Mouse (Mus musculus) gastrocnemius, adult 18-20 months (tissue): ENCODE measurements at regions not wholly inside any gene's neighbourhood (a gene's known extent, or its start where the extent isn't known, plus 50 kb on each side); places are given as distances from the start of the nearest gene placed in this dataset.

Source experiments
- DNase-seq: peaks from one replicate; pipeline ENCODE4 v3.0.0; 2021; ENCODE audit warnings: low spot score

- DNase-seq = no peak
Observed at GRCm38 (mm10) chr5:75466941-75467340, 107.8 kb upstream of the Kit start.

GRCm38 (mm10) chr5:75467916-75468315 lies 106.8 kb upstream of the Kit start:
- DNase-seq = no peak

GRCm38 (mm10) chr5:75471010-75471409 lies 103.7 kb upstream of the Kit start:
- no peak for DNase-seq

GRCm38 (mm10) chr5:75472484-75472883 lies 102.2 kb upstream of the Kit start:
- no peak for DNase-seq

- DNase-seq = no peak
Observed at GRCm38 (mm10) chr5:75475414-75475813, 99.3 kb upstream of the Kit start.

- no peak for DNase-seq
Observed at GRCm38 (mm10) chr5:75478499-75478898, 96.2 kb upstream of the Kit start.

- DNase-seq = no peak
Observed at GRCm38 (mm10) chr5:75479149-75479548, 95.6 kb upstream of the Kit start.

- no peak for DNase-seq
Observed at GRCm38 (mm10) chr5:75481595-75481994, 93.1 kb upstream of the Kit start.

- DNase-seq = no peak
Observed at GRCm38 (mm10) chr5:75484330-75484729, 90.4 kb upstream of the Kit start.

- no peak for DNase-seq
Observed at GRCm38 (mm10) chr5:75490806-75491205, 83.9 kb upstream of the Kit start.

- no peak for DNase-seq
Observed at GRCm38 (mm10) chr5:75494143-75494542, 80.6 kb upstream of the Kit start.

- DNase-seq = no peak
Observed at GRCm38 (mm10) chr5:75499053-75499452, 75.7 kb upstream of the Kit start.

- DNase-seq = no peak
Observed at GRCm38 (mm10) chr5:75499695-75500094, 75.0 kb upstream of the Kit start.

GRCm38 (mm10) chr5:75500654-75501416 lies 73.9 kb upstream of the Kit start:
- no peak for DNase-seq

GRCm38 (mm10) chr5:75503673-75504072 lies 71.0 kb upstream of the Kit start:
- no peak for DNase-seq

- DNase-seq = no peak
Observed at GRCm38 (mm10) chr5:75512521-75513422, 61.9 kb upstream of the Kit start.

GRCm38 (mm10) chr5:75518213-75518612 lies 56.5 kb upstream of the Kit start:
- no peak for DNase-seq

GRCm38 (mm10) chr5:75523041-75523678 lies 51.6 kb upstream of the Kit start:
- DNase-seq = no peak
